Mouse (Mus musculus) retina, postnatal 1 day (tissue): ENCODE results near the gene Ifna12.
"Not testable (repeated sequence)": the region's sequence is repeated elsewhere in the genome, so short reads cannot be mapped to it uniquely, and the experiment has no call there.

ENCODE experiments used
- DNase-seq: peaks from one replicate; pipeline ENCODE4 v3.0.0-alpha.2; 2012

The Ifna12 gene

DNA sequence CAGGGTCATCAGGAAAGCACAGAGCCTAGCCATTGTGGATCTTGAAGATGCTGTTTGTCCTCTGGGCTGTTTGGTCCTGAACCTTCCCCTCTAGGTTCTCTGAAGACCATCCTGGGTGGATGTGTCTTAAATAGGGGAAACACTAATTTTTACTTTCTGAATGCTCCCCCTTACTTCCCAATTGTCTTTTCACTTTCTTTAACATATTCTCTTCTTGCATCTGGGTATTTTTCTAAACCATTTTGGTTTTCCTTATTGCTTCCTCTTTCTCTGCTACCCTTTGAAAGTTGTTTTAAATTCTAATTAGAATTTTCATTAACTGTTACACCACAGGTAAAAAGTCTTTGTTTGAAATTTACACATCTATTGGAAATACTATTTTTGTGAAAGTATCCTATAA, at the start of gene Ifna12:
Gene Ifna12, minus strand, starts transcription at position 101 of the 400 bp plus-strand sequence.
- DNase-seq = no peak

DNA sequence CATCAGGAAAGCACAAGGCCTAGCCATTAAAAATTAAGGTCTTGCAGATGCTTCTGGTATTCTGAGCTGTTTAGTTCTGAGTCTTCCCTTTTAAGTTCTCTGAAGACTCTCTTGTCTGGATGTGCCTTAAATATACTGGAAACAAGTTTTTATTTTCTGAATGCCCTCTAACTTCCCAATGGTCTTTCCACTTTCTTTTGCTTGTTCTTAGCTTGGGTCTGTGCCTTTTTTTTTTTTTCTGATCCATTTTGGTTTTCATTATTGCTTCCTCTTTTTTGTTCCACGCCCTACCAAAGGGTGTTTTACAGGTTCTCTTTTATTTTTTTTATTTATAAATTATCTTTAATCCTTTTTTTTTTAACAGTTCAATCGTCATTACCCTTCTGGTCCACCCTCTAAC, 41.2 kb upstream of the Ifna12 start, which contains the start of gene Ifna13:
Gene Ifna13, minus strand, starts transcription at position 101 of the 400 bp plus-strand sequence.
- DNase-seq = no peak

DNA sequence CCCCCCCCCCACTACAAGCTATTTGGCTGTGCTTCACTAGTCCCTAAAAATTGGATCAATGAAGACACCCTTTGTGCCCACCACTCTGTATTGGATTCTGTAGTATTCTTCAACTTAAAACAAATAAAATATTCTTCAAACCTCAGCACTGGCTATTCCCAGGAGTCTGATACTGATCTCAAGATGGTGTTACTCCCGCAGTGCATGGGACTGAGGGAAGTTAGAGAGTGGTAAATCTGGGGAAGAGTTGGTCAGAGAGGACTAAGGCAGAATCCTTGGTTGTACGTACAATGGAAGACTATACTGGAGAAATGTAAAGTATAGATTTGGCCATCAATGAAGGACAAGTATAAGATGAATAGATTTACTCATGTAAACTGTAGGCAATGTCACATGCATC, 39.4 kb upstream of the Ifna12 start:
- peak; percentile 69 for DNase-seq

DNA sequence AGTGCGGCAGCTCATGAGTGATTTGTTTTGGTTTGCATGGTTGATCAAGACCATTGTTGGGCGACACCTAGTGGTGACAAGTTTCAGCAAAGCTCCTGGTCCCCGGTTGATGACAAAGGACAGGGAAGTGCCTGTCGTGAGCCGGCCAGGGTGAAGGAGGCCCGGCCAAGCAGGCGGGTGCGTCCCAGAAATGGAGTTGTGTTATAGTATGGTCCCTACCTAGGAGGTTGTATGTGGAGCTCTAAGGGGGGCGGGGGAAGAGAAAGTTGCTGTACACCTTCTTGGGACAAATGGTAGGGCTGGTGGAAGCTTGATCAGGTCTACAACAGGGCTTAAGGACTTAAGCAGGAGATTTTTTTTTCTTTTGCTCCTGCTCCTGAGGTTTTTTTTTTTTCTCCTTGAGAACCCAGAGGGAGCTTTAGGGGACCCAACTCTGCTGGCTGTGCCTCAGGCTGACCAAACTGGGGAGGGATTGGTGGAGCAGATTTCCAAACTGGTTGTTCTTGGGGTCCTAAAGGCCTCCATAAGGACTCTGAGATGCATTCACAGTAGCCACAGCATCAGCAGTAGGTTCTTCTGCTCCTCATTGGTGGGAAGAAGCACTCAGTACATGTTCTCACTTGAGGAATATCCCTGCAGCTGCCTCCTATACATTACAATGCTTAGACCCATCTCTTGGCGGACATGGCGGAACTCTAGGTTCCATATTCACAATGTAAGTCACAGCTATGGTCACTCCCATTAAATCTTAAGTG, 38.1 kb upstream of the Ifna12 start:
- DNase-seq = peak; percentile 94

DNA sequence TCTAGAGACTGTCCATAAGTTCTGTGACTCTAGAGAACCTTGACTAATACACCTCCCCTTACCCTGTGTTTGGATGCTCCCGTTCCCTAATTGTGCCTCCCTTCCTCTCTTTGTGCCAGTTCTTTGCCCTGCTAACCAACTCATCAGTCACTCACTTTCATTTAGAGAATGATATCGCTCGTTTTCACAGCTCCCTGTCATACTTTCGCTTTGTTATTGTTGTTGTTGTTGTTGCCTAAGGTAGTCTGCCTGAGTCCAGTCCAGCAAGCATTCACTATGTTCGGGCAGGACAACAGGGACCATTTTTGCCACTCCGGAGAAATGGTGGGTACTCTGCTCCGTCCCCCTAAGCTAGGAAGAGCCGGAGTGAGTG, 37.5 kb upstream of the Ifna12 start:
- DNase-seq = no peak

DNA sequence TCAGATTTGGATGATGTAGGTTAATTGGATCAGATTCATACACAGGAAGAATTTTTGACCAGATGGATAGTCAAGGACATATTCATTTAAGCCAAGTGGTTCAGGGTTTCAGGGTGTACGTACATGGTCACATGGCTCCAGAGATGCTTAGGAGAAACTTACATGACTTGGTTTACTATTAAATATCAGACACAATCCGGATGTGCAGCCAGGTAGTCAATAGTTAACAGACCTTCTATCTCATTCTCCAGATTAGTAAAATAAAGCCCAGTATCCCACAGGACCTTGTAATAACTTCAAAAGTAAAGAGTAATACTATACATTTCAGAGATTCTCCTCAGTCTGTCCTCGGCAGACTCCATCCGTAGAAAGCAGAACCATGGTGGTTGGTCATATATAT, 31.1 kb upstream of the Ifna12 start, which contains the start of gene C87499:
Gene C87499, minus strand, starts transcription at position 101 of the 400 bp plus-strand sequence.
- DNase-seq = no peak

DNA sequence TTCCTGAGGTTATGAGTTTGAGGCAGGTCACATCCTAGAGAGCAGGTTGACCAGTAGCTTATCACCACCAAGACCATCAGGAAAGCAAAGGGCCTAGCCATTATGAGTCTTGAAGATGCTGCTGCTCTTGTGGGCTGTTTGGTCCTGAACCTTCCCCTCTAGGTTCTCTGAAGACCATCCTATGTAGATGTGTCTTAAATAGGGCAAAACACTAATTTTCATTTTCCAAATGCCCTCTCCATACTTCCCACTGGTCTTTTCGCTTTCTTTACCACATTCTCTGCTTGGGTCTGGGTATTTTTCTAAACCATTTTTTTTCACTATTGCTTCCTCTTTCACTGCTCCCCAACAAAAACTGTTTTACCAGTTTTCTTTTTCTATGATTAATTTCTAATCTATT, 10.9 kb downstream of the Ifna12 start, which contains the start of gene Ifna9:
Gene Ifna9, minus strand, starts transcription at position 101 of the 400 bp plus-strand sequence.
- DNase-seq = no peak

DNA sequence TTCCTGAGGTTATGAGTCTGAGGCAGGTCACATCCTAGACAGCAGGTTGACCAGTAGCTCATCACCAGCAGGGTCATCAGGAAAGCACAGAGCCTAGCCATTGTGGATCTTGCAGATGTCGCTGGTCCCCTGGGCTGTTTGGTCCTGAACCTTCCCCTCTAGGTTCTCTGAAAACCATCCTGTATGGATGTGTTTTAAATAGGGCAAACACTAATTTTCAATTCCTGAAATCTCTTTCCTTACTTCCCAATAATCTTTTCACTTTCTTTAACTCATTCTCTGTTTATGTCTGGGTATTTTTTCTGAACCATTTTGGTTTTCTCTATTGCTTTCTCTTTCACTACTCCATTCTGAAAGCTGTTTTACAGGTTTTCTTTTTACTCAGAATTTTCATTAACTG, 31.5 kb downstream of the Ifna12 start, which contains the start of gene Ifna14:
Gene Ifna14, minus strand, starts transcription at position 101 of the 400 bp plus-strand sequence.
- no peak for DNase-seq

DNA sequence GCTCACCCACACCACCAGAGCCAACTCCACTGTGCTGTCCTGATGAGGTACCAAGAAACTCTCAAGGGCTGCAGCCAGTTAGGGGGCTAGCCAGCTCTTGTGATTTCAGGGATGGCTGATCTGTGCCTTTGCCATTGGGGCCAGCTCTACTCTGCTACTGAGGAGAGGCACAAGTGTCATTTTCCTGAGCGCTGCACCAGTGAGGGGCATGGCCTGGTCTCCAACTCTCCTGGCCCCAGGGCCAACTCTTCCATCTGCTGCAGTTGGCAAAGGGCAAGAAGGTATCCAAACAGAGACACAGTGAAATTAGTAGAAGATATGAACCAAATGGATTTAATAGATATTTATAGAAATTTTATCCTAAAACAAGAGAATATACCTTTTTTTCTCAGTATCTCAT, 41.4 kb downstream of the Ifna12 start:
- no peak for DNase-seq

DNA sequence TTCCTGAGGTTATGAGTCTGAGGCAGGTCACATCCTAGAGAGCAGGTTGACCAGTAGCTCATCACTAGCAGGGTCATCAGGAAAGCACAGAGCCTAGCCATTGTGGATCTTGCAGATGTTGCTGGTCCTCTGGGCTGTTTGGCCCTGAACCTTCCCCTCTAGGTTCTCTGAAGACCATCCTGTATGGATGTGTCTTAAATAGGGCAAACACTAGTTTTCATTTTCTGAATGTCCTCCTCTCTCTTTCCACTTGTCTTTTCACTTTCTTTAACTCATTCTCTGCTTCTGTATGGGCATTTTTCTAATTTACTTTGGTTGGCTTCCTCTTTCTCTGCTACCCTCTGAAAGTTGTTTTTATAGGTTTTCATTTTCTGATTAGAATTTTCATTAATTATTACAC, 45.0 kb downstream of the Ifna12 start, which contains the start of gene Ifna15:
Gene Ifna15, minus strand, starts transcription at position 101 of the 400 bp plus-strand sequence.
- DNase-seq = not testable (repeated sequence)
